Mouse (Mus musculus): ENCODE results near the gene Gnaz. TPM values are rescaled to one million over a fixed set of nuclear protein-coding genes. Genes with fewer than 3 reads are reported as not detected.

Gnaz gene
- polyA plus RNA-seq, 1 experiment: 5.3 TPM

DNA sequence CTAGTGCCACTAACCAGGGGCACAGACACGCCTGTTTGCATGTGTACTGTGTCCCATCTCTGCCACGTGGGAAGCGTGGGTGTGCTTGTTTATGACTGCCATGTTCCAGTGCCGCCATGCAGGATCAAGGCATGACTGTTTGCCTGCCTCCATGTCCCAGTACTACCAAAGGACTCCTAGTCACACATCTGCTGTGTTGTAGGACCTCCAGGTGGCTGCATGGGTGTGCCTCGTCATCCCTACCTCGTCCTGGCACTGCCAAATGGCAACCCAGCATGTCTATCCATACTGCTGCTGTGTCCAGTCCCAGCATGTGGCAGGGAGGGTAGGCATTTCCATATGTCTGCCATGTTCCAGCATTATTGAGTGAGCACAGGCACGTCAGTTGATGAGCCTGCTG, 38.7 kb upstream of the Gnaz start:
- 88% methylated on average over 7 of the region's 7 CpGs for WGBS
- no peak overlapping the region for H3K4me3 ChIP-seq (ENCODE audit: extremely low read depth, insufficient read depth, insufficient read length)
- H3K27ac ChIP-seq (ENCODE audit: insufficient read depth, low read length): no peak overlapping the region
- DNase-seq (ENCODE audit: low read depth in 1 of 2, low spot score in 2 of 2): no peak
- H3K36me3 ChIP-seq (ENCODE audit: control insufficient read depth, insufficient read depth, low read length): no peaks in the 10 kb centered on the region
- H3K4me1 ChIP-seq (ENCODE audit: control insufficient read depth, insufficient read depth, insufficient read length): no peaks in the 10 kb centered on the region
- TF ChIP-seq POLR2A (IDR thresholded peaks at IDR 0.05; ENCODE audit: low read depth, low read length) (no peak), CTCF (IDR thresholded peaks at IDR 0.05; ENCODE audit: extremely low read depth, insufficient read depth, insufficient read length, insufficient replicate concordance) (no peak)
- H3K27me3 ChIP-seq (ENCODE audit: control insufficient read depth, insufficient read depth, low read length): no peaks in the 10 kb centered on the region

DNA sequence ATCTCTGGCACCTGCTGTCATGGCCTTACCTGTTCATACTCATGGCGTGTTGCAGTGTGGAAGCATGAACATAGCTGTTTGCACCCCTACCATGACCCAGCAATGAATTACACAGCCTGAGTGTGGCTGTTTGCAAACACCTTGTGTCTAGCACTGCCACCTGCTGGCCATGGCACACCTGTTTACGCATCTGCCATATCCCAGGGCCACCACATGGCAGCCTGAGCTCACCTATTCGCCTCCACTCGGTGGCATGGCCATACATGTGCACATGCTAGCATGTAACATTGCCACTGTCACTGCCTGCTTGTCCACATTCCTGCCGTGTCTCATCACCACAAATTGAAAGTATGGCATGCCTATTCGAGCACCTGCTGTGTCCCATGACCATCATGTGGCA, 37.4 kb upstream of the Gnaz start:
- DNase-seq (ENCODE audit: low read depth in 1 of 2, low spot score in 2 of 2): no peak
- H3K36me3 ChIP-seq (ENCODE audit: control insufficient read depth, insufficient read depth, low read length): no peaks in the 10 kb centered on the region
- WGBS: 74% methylated on average over 6 of the region's 6 CpGs
- no peak overlapping the region for H3K4me3 ChIP-seq (ENCODE audit: extremely low read depth, insufficient read depth, insufficient read length)
- H3K27ac ChIP-seq (ENCODE audit: insufficient read depth, low read length): no peak overlapping the region
- no peak for TF ChIP-seq POLR2A (IDR thresholded peaks at IDR 0.05; ENCODE audit: low read depth, low read length)
- peak; percentile 3; the same call in 1 of the 2 replicates for TF ChIP-seq CTCF (IDR thresholded peaks at IDR 0.05; ENCODE audit: extremely low read depth, insufficient read depth, insufficient read length, insufficient replicate concordance)
- no peaks in the 10 kb centered on the region for H3K4me1 ChIP-seq (ENCODE audit: control insufficient read depth, insufficient read depth, insufficient read length)
- no peaks in the 10 kb centered on the region for H3K27me3 ChIP-seq (ENCODE audit: control insufficient read depth, insufficient read depth, low read length)

DNA sequence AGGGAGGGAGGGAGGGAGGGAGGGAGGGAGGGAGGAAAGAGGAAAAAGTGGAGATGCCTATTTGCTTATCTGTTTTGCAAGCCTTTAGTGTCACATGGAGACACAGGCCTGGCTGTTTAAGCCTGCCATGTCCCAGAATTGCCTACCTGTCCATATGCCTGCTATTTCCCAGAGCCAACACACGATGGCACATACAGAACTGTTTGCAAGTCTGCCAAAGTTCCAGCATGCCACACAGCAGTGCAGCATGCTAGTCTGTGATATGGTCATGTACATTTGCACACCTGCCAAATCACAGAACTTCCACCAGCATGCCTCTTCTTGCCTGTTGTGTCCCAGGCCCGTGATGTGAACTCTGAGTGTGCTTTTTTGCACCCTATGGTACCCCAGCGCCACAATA, 36.4 kb upstream of the Gnaz start:
- Histone ChIP-seq H3K4me3 (ENCODE audit: extremely low read depth, insufficient read depth, insufficient read length) (no peak overlapping the region), H3K27ac (ENCODE audit: insufficient read depth, low read length) (no peak overlapping the region), H3K27me3 (ENCODE audit: control insufficient read depth, insufficient read depth, low read length) (no peaks in the 10 kb centered on the region), H3K36me3 (ENCODE audit: control insufficient read depth, insufficient read depth, low read length) (no peaks in the 10 kb centered on the region), H3K4me1 (ENCODE audit: control insufficient read depth, insufficient read depth, insufficient read length) (no peaks in the 10 kb centered on the region)
- no peak for DNase-seq (ENCODE audit: low read depth in 1 of 2, low spot score in 2 of 2)
- TF ChIP-seq POLR2A (IDR thresholded peaks at IDR 0.05; ENCODE audit: low read depth, low read length): no peak
- no peak for TF ChIP-seq CTCF (IDR thresholded peaks at IDR 0.05; ENCODE audit: extremely low read depth, insufficient read depth, insufficient read length, insufficient replicate concordance)
- 74% methylated on average over 3 of the region's 3 CpGs for WGBS

DNA sequence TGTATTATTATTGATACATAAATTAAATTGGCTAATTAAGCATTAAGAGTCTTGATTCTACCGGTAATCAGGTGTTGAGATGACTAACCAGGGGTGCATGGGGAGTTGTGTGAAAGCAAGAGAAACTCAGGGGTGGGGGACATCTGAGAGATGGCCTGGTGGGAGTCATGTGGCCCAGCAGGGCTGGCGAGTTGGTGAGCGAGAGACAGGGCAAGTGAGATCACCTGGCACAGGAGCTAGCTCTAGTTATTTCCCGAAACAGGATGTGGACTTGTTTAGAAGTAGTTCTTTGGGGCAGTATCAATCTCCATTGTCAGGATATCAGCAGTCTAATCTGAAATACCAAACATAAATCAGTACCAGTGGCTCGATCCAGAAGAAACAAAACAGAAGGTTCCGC, 35.3 kb upstream of the Gnaz start:
- Histone ChIP-seq H3K27ac (ENCODE audit: insufficient read depth, low read length) (no peak overlapping the region), H3K4me1 (ENCODE audit: control insufficient read depth, insufficient read depth, insufficient read length) (no peaks in the 10 kb centered on the region), H3K27me3 (ENCODE audit: control insufficient read depth, insufficient read depth, low read length) (no peaks in the 10 kb centered on the region), H3K4me3 (ENCODE audit: extremely low read depth, insufficient read depth, insufficient read length) (no peak overlapping the region), H3K36me3 (ENCODE audit: control insufficient read depth, insufficient read depth, low read length) (no peaks in the 10 kb centered on the region)
- TF ChIP-seq POLR2A (IDR thresholded peaks at IDR 0.05; ENCODE audit: low read depth, low read length) (no peak), CTCF (IDR thresholded peaks at IDR 0.05; ENCODE audit: extremely low read depth, insufficient read depth, insufficient read length, insufficient replicate concordance) (no peak)
- no peak for DNase-seq (ENCODE audit: low read depth in 1 of 2, low spot score in 2 of 2)
- WGBS: 74% methylated on average over 6 of the region's 6 CpGs

GRCm38 (mm10) chr10:74932487-74932886, 34.5 kb upstream of the Gnaz start:
- Histone ChIP-seq H3K36me3 (ENCODE audit: control insufficient read depth, insufficient read depth, low read length) (no peaks in the 10 kb centered on the region), H3K27ac (ENCODE audit: insufficient read depth, low read length) (no peak overlapping the region), H3K27me3 (ENCODE audit: control insufficient read depth, insufficient read depth, low read length) (no peaks in the 10 kb centered on the region), H3K4me3 (ENCODE audit: extremely low read depth, insufficient read depth, insufficient read length) (no peak overlapping the region), H3K4me1 (ENCODE audit: control insufficient read depth, insufficient read depth, insufficient read length) (no peaks in the 10 kb centered on the region)
- no peak for DNase-seq (ENCODE audit: low read depth in 1 of 2, low spot score in 2 of 2)
- 79% methylated on average over 6 of the region's 6 CpGs for WGBS
- TF ChIP-seq POLR2A (IDR thresholded peaks at IDR 0.05; ENCODE audit: low read depth, low read length): no peak
- no peak for TF ChIP-seq CTCF (IDR thresholded peaks at IDR 0.05; ENCODE audit: extremely low read depth, insufficient read depth, insufficient read length, insufficient replicate concordance)

- no peak for DNase-seq (ENCODE audit: low read depth in 1 of 2, low spot score in 2 of 2)
- whole genome bisulfite sequencing: 88% methylated on average over 19 of the region's 19 CpGs
- no peak overlapping the region for H3K27ac ChIP-seq (ENCODE audit: insufficient read depth, low read length)
- no peak for TF ChIP-seq POLR2A (IDR thresholded peaks at IDR 0.05; ENCODE audit: low read depth, low read length)
- no peak for TF ChIP-seq CTCF (IDR thresholded peaks at IDR 0.05; ENCODE audit: extremely low read depth, insufficient read depth, insufficient read length, insufficient replicate concordance)
- H3K36me3 ChIP-seq (ENCODE audit: control insufficient read depth, insufficient read depth, low read length): no peaks in the 10 kb centered on the region
- H3K4me1 ChIP-seq (ENCODE audit: control insufficient read depth, insufficient read depth, insufficient read length): no peaks in the 10 kb centered on the region
- no peaks in the 10 kb centered on the region for H3K27me3 ChIP-seq (ENCODE audit: control insufficient read depth, insufficient read depth, low read length)
- no peak overlapping the region for H3K4me3 ChIP-seq (ENCODE audit: extremely low read depth, insufficient read depth, insufficient read length)
Measured at GRCm38 (mm10) chr10:74933548-74934190, 33.3 kb upstream of the Gnaz start.

DNA sequence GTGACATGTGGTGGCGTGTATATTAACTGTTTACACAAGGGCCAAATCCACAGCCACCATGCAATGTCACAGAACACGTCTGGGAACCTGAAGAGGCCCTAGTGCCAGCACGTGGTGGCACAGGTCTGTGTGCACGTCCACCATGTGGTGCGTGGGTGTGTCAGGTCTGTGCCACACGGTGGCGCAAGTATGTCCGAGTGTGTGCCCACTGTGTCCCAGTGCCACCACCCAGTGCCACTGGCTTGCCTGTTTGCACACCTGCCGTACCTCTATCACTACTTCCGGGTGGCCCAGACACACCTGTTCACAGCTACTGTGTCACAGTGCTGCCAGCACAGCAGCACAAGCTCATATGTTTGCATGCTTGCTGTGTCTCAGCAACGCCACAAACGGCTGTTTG, 32.5 kb upstream of the Gnaz start:
- no peak for TF ChIP-seq CTCF (IDR thresholded peaks at IDR 0.05; ENCODE audit: extremely low read depth, insufficient read depth, insufficient read length, insufficient replicate concordance)
- no peak for TF ChIP-seq POLR2A (IDR thresholded peaks at IDR 0.05; ENCODE audit: low read depth, low read length)
- Histone ChIP-seq H3K27ac (ENCODE audit: insufficient read depth, low read length) (no peak overlapping the region), H3K27me3 (ENCODE audit: control insufficient read depth, insufficient read depth, low read length) (no peaks in the 10 kb centered on the region), H3K4me1 (ENCODE audit: control insufficient read depth, insufficient read depth, insufficient read length) (no peaks in the 10 kb centered on the region), H3K4me3 (ENCODE audit: extremely low read depth, insufficient read depth, insufficient read length) (no peak overlapping the region), H3K36me3 (ENCODE audit: control insufficient read depth, insufficient read depth, low read length) (no peaks in the 10 kb centered on the region)
- WGBS: 83% methylated on average over 12 of the region's 12 CpGs
- no peak for DNase-seq (ENCODE audit: low read depth in 1 of 2, low spot score in 2 of 2)
